In the genomic region with DNA sequence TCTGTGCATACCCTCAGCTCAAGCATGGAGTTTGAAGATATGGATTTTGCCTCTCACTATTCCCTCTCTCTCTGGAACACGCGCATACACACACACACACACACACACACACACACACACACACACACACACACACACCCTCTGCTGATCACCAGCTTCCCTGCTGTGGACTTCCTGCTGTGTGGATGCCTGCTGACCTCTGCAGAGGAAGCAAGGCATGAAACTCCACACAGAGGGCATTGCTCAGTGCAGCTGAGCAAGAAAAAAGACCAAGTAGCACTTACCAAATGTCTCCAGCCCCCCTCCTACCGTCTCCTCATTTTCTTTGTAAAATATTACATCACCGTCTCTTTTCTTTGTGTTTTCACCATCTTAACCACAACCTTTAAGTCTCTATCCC, we compare ENCODE assay signal across 29 mouse cellular contexts.
DNase-seq lines count a peak whose midpoint lies in the region.
"Had no signal": no experiment of that assay in that cellular context is flagged by ENCODE, and none has a peak within 500 bp of the region (broad histone marks: within the 10 kb centered on the region; RNA-seq: fewer than 3 reads in every experiment).

No protein-coding gene starts in this region.

- H3K9me3 ChIP-seq in embryonic facial prominence, embryonic 10.5 days, result no peaks in the 10 kb centered on the region
- H3K9me3 ChIP-seq: forebrain, embryonic 15.5 days; heart, embryonic 12.5 days; hindbrain, embryonic 12.5 days; limb, embryonic 10.5 days; midbrain, embryonic 13.5 days had no signal

- H3K27ac ChIP-seq in embryonic facial prominence, embryonic 10.5 days (replicated peaks), result no peak overlapping the region
- H3K27ac ChIP-seq: forebrain, embryonic 15.5 days; hindbrain, embryonic 12.5 days; limb, embryonic 10.5 days; midbrain, embryonic 13.5 days; stomach, postnatal 0 days had no signal

- 60% methylated on average over 4 of the region's 4 CpGs for WGBS in embryonic facial prominence, embryonic 10.5 days

- no peaks in the 10 kb centered on the region for H3K27me3 ChIP-seq in embryonic facial prominence, embryonic 10.5 days (replicated peaks; ENCODE audit: low read depth, poor library complexity, severe bottlenecking)
- H3K27me3 ChIP-seq: CH12.LX; forebrain, embryonic 15.5 days; heart, embryonic 12.5 days; hindbrain, embryonic 12.5 days; megakaryocyte, embryonic 14.5 days; midbrain, embryonic 13.5 days had no signal

- H3K36me3 ChIP-seq in embryonic facial prominence, embryonic 10.5 days (replicated peaks), result no peaks in the 10 kb centered on the region
- H3K36me3 ChIP-seq: forebrain, embryonic 15.5 days; heart, embryonic 12.5 days; hindbrain, embryonic 12.5 days; limb, embryonic 10.5 days; midbrain, embryonic 13.5 days had no signal

- H3K4me1 ChIP-seq in embryonic facial prominence, embryonic 10.5 days, result no peaks in the 10 kb centered on the region; the same call in 1 of the 2 replicates
- H3K4me1 ChIP-seq: forebrain, embryonic 15.5 days; heart, embryonic 12.5 days; megakaryocyte, embryonic 14.5 days had no signal

- intact Hi-C loops in heart, postnatal 25 days (cut with DNase I), result no loop called here

- H3K4me3 ChIP-seq in embryonic facial prominence, embryonic 10.5 days, result no peak overlapping the region
- H3K4me3 ChIP-seq: forebrain, embryonic 15.5 days; heart, embryonic 12.5 days; hindbrain, embryonic 12.5 days; limb, embryonic 10.5 days; megakaryocyte, embryonic 14.5 days; midbrain, embryonic 13.5 days had no signal

- DNase-seq in heart, adult 11 months, result peak; percentile 84
- DNase-seq in heart, postnatal 25 days (ENCODE audit: low spot score), result no peak
- peak; percentile 44 for DNase-seq in layer of hippocampus, adult 9-11 months
- DNase-seq in layer of hippocampus, postnatal 10 days (ENCODE audit: low spot score in 2 of 2), result no peak
- peak; percentile 18 for DNase-seq in brain, adult 2 months (ENCODE audit: low read depth, low spot score)
- peak; percentile 13 for DNase-seq in retina, embryonic 14.5 days (ENCODE audit: low spot score)
- DNase-seq in ovary, postnatal 10 days (ENCODE audit: low spot score), result no peak
- DNase-seq in embryonic facial prominence, embryonic 10.5 days (ENCODE audit: low spot score), result no peak
- DNase-seq: adrenal gland, adult 8-10 months; B cell, adult 2 months; cerebellum, adult 11 months; cerebellum, adult 9-11 months; gastrocnemius, postnatal 10 days; heart, adult 18-20 months; heart, postnatal 10 days; kidney, adult 18-20 months; liver; lung, postnatal 10 days; right cerebral cortex, postnatal 14 days; thymus, adult 2 months; thymus, postnatal 4 days had no signal

Comparison
In these comparisons a context has a peak if more than half of its experiments do, and no peak if none do; other contexts are left out.
1. DNase-seq: peak in heart, adult 11 months (single experiment), layer of hippocampus, adult 9-11 months (single experiment), brain, adult 2 months (single experiment) and retina, embryonic 14.5 days (single experiment); none in heart, postnatal 25 days (single experiment), layer of hippocampus, postnatal 10 days (0 of 2), ovary, postnatal 10 days (single experiment) and embryonic facial prominence, embryonic 10.5 days (single experiment).